Mouse (Mus musculus): Measurements from ENCODE around the gene Top2b. TPM values are rescaled to one million over a fixed set of nuclear protein-coding genes. Genes with fewer than 3 reads are reported as not detected.

Top2b gene
- total RNA-seq, 2 experiments from 2014 or later = 90.5 to 96.3 TPM

Other genes with a start within 250 kb of the Top2b start
- 10 to 100 TPM; 29.1 to 33.4 TPM for gene Ngly1, start 115.9 kb upstream of the Top2b start, total RNA-seq (2021)
- gene Oxsm, start 115.4 kb upstream of the Top2b start, total RNA-seq (2021) = 10 to 100 TPM; 10.4 to 11.6 TPM